Mouse (Mus musculus) thymus, adult 18-20 months (tissue): ENCODE measurements around the gene Lce6a.

Source experiments
- DNase-seq, 2 experiments: peaks; one replicate each; pipeline ENCODE4 v3.0.0; 2022; ENCODE audit warnings: mixed read lengths in 2 of 2

Lce6a gene

GRCm38 (mm10) chr3:92621560-92621959, at the start of gene Lce6a:
Gene Lce6a (minus strand): TSS chr3:92621660.
- no peak for DNase-seq

GRCm38 (mm10) chr3:92670215-92670614, 48.8 kb upstream of the Lce6a start, which contains the start of gene Lce1a2:
Gene Lce1a2 (minus strand): TSS chr3:92670315.
- no peak for DNase-seq

- no peak for DNase-seq
These were observed 35.4 kb upstream of the Lce6a start, which contains the start of gene Lce1b for GRCm38 (mm10) chr3:92656826-92657225. Gene Lce1b (minus strand): TSS chr3:92656926.

GRCm38 (mm10) chr3:92648207-92648606, 26.7 kb upstream of the Lce6a start, which contains the start of gene Lce1a1:
Gene Lce1a1 (minus strand): TSS chr3:92648307.
- no peak for DNase-seq

GRCm38 (mm10) chr3:92639854-92640253, 18.4 kb upstream of the Lce6a start:
- DNase-seq, result no peak

- no peak for DNase-seq
These were observed 17.2 kb upstream of the Lce6a start for GRCm38 (mm10) chr3:92638653-92638991.

- DNase-seq, result no peak
These were observed 16.5 kb upstream of the Lce6a start for GRCm38 (mm10) chr3:92637745-92638652.

GRCm38 (mm10) chr3:92609804-92610203, 11.7 kb downstream of the Lce6a start:
- DNase-seq, result no peak

- DNase-seq, result no peak
These were observed 14.1 kb downstream of the Lce6a start, which contains the start of gene 2210017I01Rik for GRCm38 (mm10) chr3:92607392-92607791. Gene 2210017I01Rik (minus strand): TSS chr3:92607492.

GRCm38 (mm10) chr3:92602169-92602568, 19.3 kb downstream of the Lce6a start:
- no peak for DNase-seq

GRCm38 (mm10) chr3:92600456-92600855, 21.0 kb downstream of the Lce6a start:
- no peak for DNase-seq

- no peak for DNase-seq
These were observed 21.5 kb downstream of the Lce6a start for GRCm38 (mm10) chr3:92599973-92600372.

- no peak for DNase-seq
These were observed 23.0 kb downstream of the Lce6a start for GRCm38 (mm10) chr3:92598429-92598828.

- DNase-seq, result no peak
These were observed 32.6 kb downstream of the Lce6a start, which contains the start of gene Smcp for GRCm38 (mm10) chr3:92588858-92589257. Gene Smcp (minus strand): TSS chr3:92588997.

- no peak for DNase-seq
These were observed 34.3 kb downstream of the Lce6a start for GRCm38 (mm10) chr3:92587190-92587589.

GRCm38 (mm10) chr3:92585055-92585454, 36.4 kb downstream of the Lce6a start:
- no peak for DNase-seq

GRCm38 (mm10) chr3:92583164-92583826, 38.2 kb downstream of the Lce6a start:
- DNase-seq, result no peak

GRCm38 (mm10) chr3:92579508-92579907, 42.0 kb downstream of the Lce6a start:
- no peak for DNase-seq

- no peak for DNase-seq
These were observed 42.6 kb downstream of the Lce6a start for GRCm38 (mm10) chr3:92578652-92579413.

- no peak for DNase-seq
These were observed 47.9 kb downstream of the Lce6a start, which contains the start of gene Ivl for GRCm38 (mm10) chr3:92573449-92574041. Gene Ivl (minus strand): TSS chr3:92573735.

GRCm38 (mm10) chr3:92572514-92573155, 48.8 kb downstream of the Lce6a start:
- DNase-seq, result no peak
